In the genomic region with DNA sequence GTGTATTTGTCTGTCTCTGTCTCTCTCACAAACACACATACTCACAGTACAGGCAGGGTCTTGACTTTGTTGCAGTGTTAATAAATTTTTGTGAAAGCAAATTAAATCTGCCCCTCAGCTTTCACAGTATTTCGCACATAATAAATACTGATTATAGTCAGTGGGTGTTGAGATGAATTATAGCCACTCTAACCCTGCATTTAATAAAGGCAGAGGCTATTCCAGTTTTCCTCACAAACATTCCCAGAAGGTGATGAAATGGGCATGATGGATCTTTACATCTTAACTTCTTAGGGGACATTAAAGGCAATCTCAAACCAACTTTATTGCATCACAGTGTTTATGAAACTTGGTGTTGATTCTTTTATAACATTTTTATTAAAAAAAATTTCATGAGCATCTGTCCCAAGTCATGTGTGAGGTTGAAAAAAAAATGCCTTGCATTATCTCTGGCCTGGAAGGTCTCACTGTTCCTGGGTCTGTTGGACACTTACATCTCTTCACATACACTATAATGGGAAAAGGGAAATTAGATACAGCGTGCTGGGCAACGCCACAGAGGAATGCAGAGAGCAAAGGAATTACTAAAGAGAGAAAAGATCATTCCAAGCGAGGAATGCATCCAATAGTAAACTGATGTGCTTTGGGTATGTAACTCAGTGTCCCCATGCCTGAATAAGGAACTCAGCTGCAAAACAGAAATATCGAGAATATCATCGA, we compare ENCODE assay signal across 26 mouse cellular contexts.
A peak's percentile ranks its signal among the peaks of the same experiment; 100 is the strongest.
DNase-seq lines count a peak whose midpoint lies in the region; ATAC-seq and TF ChIP-seq lines count a peak whose summit lies in the region.
"Had no signal": no experiment of that assay in that cellular context is flagged by ENCODE, and none has a peak within 500 bp of the region (broad histone marks: within the 10 kb centered on the region; RNA-seq: fewer than 3 reads in every experiment).

No protein-coding gene starts in this region.

- no peak overlapping the region for H3K4me2 ChIP-seq in hindbrain, embryonic 11.5 days (replicated peaks; ENCODE audit: low read depth, low read length)
- H3K4me2 ChIP-seq in hindbrain, postnatal 0 days (ENCODE audit: low read depth, low read length) = no peak overlapping the region
- H3K4me2 ChIP-seq in midbrain, embryonic 12.5 days (replicated peaks) = no peak overlapping the region
- H3K4me2 ChIP-seq in midbrain, postnatal 0 days (ENCODE audit: low read depth, low read length, poor library complexity, severe bottlenecking) = no peak overlapping the region
- H3K4me2 ChIP-seq: embryonic facial prominence, embryonic 12.5 days; heart, embryonic 15.5 days; limb, embryonic 13.5 days; liver, embryonic 13.5 days; lung, embryonic 14.5 days had no signal

- no peaks in the 10 kb centered on the region for H3K27me3 ChIP-seq in hindbrain, embryonic 11.5 days (ENCODE audit: control insufficient read depth, insufficient read depth, low read length)
- no peaks in the 10 kb centered on the region for H3K27me3 ChIP-seq in hindbrain, postnatal 0 days (ENCODE audit: insufficient read depth, low read length)
- H3K27me3 ChIP-seq in midbrain, embryonic 12.5 days = no peaks in the 10 kb centered on the region
- H3K27me3 ChIP-seq in midbrain, postnatal 0 days (ENCODE audit: insufficient read depth, low read length) = no peaks in the 10 kb centered on the region
- H3K27me3 ChIP-seq: CH12.LX; embryonic facial prominence, embryonic 12.5 days; heart, embryonic 15.5 days; liver, embryonic 13.5 days; megakaryocyte, embryonic 14.5 days had no signal

- H3K9ac ChIP-seq in hindbrain, embryonic 11.5 days (ENCODE audit: low read depth, low read length) = no peak overlapping the region
- H3K9ac ChIP-seq in hindbrain, postnatal 0 days (replicated peaks; ENCODE audit: low read length) = no peak overlapping the region
- no peak overlapping the region for H3K9ac ChIP-seq in midbrain, embryonic 12.5 days (replicated peaks)
- H3K9ac ChIP-seq in midbrain, postnatal 0 days (replicated peaks; ENCODE audit: low read length, poor library complexity, severe bottlenecking) = no peak overlapping the region
- H3K9ac ChIP-seq: embryonic facial prominence, embryonic 12.5 days; forebrain, postnatal 0 days; heart, embryonic 15.5 days; limb, embryonic 13.5 days; liver, embryonic 13.5 days; lung, embryonic 14.5 days had no signal

- H3K36me3 ChIP-seq in hindbrain, embryonic 11.5 days (ENCODE audit: control insufficient read depth, insufficient read depth, low read length) = no peaks in the 10 kb centered on the region
- H3K36me3 ChIP-seq in hindbrain, postnatal 0 days (ENCODE audit: insufficient read depth, low read length) = no peaks in the 10 kb centered on the region
- no peaks in the 10 kb centered on the region for H3K36me3 ChIP-seq in midbrain, embryonic 12.5 days
- H3K36me3 ChIP-seq in midbrain, postnatal 0 days (ENCODE audit: insufficient read depth, low read length) = no peaks in the 10 kb centered on the region
- H3K36me3 ChIP-seq: embryonic facial prominence, embryonic 12.5 days; G1E; heart, embryonic 15.5 days; limb, embryonic 13.5 days; liver, embryonic 13.5 days had no signal

- no peak overlapping the region for H3K27ac ChIP-seq in hindbrain, embryonic 11.5 days (ENCODE audit: low read depth, low read length)
- H3K27ac ChIP-seq in hindbrain, postnatal 0 days = no peak overlapping the region
- H3K27ac ChIP-seq in midbrain, embryonic 12.5 days (replicated peaks) = no peak overlapping the region; the same call in 1 of the 2 replicates
- H3K27ac ChIP-seq in midbrain, postnatal 0 days (ENCODE audit: low read depth, low read length) = no peak overlapping the region
- H3K27ac ChIP-seq: embryonic facial prominence, embryonic 12.5 days; heart, embryonic 15.5 days; limb, embryonic 13.5 days; liver, embryonic 13.5 days; stomach, postnatal 0 days had no signal

- no peak for TF ChIP-seq CTCF in hindbrain, postnatal 0 days (IDR thresholded peaks at IDR 0.05; ENCODE audit: low read depth)
- no peak for TF ChIP-seq CTCF in midbrain, postnatal 0 days (IDR thresholded peaks at IDR 0.05)

- ATAC-seq in hindbrain, embryonic 11.5 days (ENCODE audit: low FRiP score) = peak; percentile 65
- no peak for ATAC-seq in hindbrain, postnatal 0 days
- ATAC-seq in midbrain, embryonic 12.5 days (ENCODE audit: low FRiP score, low read depth) = 0 out of 2 replicates have a peak, but pooled peaks have one; percentile 4
- no peak for ATAC-seq in midbrain, postnatal 0 days (ENCODE audit: low FRiP score)
- no peak for ATAC-seq in megakaryocyte, adult 5-6 weeks (ENCODE audit: poor library complexity, severe bottlenecking)
- ATAC-seq: forebrain, postnatal 0 days had no signal

- no peaks in the 10 kb centered on the region for H3K9me3 ChIP-seq in hindbrain, embryonic 11.5 days (ENCODE audit: control insufficient read depth, low read length)
- H3K9me3 ChIP-seq in hindbrain, postnatal 0 days (ENCODE audit: low read length) = no peaks in the 10 kb centered on the region
- no peaks in the 10 kb centered on the region for H3K9me3 ChIP-seq in midbrain, embryonic 12.5 days
- no peaks in the 10 kb centered on the region for H3K9me3 ChIP-seq in midbrain, postnatal 0 days (ENCODE audit: low read length)
- H3K9me3 ChIP-seq: embryonic facial prominence, embryonic 12.5 days; G1E; heart, embryonic 15.5 days; limb, embryonic 13.5 days; liver, embryonic 13.5 days; megakaryocyte, embryonic 14.5 days had no signal

- H3K4me3 ChIP-seq in hindbrain, embryonic 11.5 days (ENCODE audit: low read depth, low read length) = no peak overlapping the region
- no peak overlapping the region for H3K4me3 ChIP-seq in hindbrain, postnatal 0 days (ENCODE audit: low read length)
- no peak overlapping the region for H3K4me3 ChIP-seq in midbrain, embryonic 12.5 days
- H3K4me3 ChIP-seq in midbrain, postnatal 0 days (ENCODE audit: low read depth, low read length) = no peak overlapping the region
- H3K4me3 ChIP-seq: embryonic facial prominence, embryonic 12.5 days; heart, embryonic 15.5 days; limb, embryonic 13.5 days; liver, embryonic 13.5 days; megakaryocyte, embryonic 14.5 days; myocyte had no signal

- peak; percentile 14 for DNase-seq in hindbrain, embryonic 11.5 days (ENCODE audit: low spot score)
- DNase-seq in hindbrain, postnatal 0 days (ENCODE audit: low spot score) = no peak
- DNase-seq in midbrain, postnatal 0 days (ENCODE audit: low spot score) = no peak
- DNase-seq in forelimb bud, embryonic 11.5 days (ENCODE audit: low read depth, low spot score) = peak; percentile 86
- no peak for DNase-seq in gastrocnemius, adult 18-20 months (ENCODE audit: low spot score)
- DNase-seq: adrenal gland, adult 8-10 months; B cell, adult 2 months; cerebellum, adult 11-12 months; cerebellum, postnatal 10 days; forebrain, postnatal 0 days; heart, postnatal 4 days; kidney, adult 2 months; kidney, postnatal 10 days; liver, embryonic 13.5 days; lung, embryonic 14.5 days; thymus, adult 2 months had no signal

- 63% methylated on average over 6 of the region's 6 CpGs for WGBS in hindbrain, embryonic 11.5 days
- 47% methylated on average over 6 of the region's 6 CpGs for WGBS in hindbrain, postnatal 0 days
- WGBS in midbrain, embryonic 12.5 days = 44% methylated on average over 6 of the region's 6 CpGs
- 50% methylated on average over 6 of the region's 6 CpGs for WGBS in midbrain, postnatal 0 days

- H3K4me1 ChIP-seq in hindbrain, embryonic 11.5 days (replicated peaks; ENCODE audit: control insufficient read depth, insufficient read depth, low read length) = no peaks in the 10 kb centered on the region
- no peaks in the 10 kb centered on the region for H3K4me1 ChIP-seq in hindbrain, postnatal 0 days (ENCODE audit: insufficient read depth, low read length)
- H3K4me1 ChIP-seq in midbrain, embryonic 12.5 days = peaks cover 15% of the 10 kb centered on the region; the same call in 1 of the 2 replicates
- H3K4me1 ChIP-seq in midbrain, postnatal 0 days (ENCODE audit: insufficient read depth, low read length) = no peaks in the 10 kb centered on the region
- H3K4me1 ChIP-seq: heart, embryonic 15.5 days; liver, embryonic 13.5 days; megakaryocyte, embryonic 14.5 days had no signal

Comparison
In these comparisons a context has a peak if more than half of its experiments do, and no peak if none do; other contexts are left out.
1. ATAC-seq: peak in hindbrain, embryonic 11.5 days (single experiment) and midbrain, embryonic 12.5 days (single experiment); none in hindbrain, postnatal 0 days (single experiment), midbrain, postnatal 0 days (single experiment) and megakaryocyte, adult 5-6 weeks (single experiment).
2. DNase-seq: peak in hindbrain, embryonic 11.5 days (single experiment) and forelimb bud, embryonic 11.5 days (single experiment); none in hindbrain, postnatal 0 days (single experiment), midbrain, postnatal 0 days (single experiment) and gastrocnemius, adult 18-20 months (single experiment).